Mouse (Mus musculus) MN1 (cell line): Measurements from ENCODE around the gene Gabbr1.
"Not testable (repeated sequence)": the region's sequence is repeated elsewhere in the genome, so short reads cannot be mapped to it uniquely, and the experiment has no call there.

Source experiments
- DNase-seq: peaks from one replicate; pipeline ENCODE4 v3.0.0-alpha.2; 2016; ENCODE audit warnings: low spot score

Gene Gabbr1

GRCm38 (mm10) chr17:37045611-37046311 is at the start of gene Gabbr1:
Gabbr1 (plus strand) TSS chr17:37045966.
- DNase-seq: peak; percentile 89

- peak; percentile 87 for DNase-seq
These were observed 48.6 kb upstream of the Gabbr1 start for GRCm38 (mm10) chr17:36997033-36997735.

GRCm38 (mm10) chr17:36998477-36998876 is 47.3 kb upstream of the Gabbr1 start:
- no peak for DNase-seq

GRCm38 (mm10) chr17:37000863-37001262 is 44.9 kb upstream of the Gabbr1 start, which contains the start of gene Zfp57:
Zfp57 (plus strand) TSS chr17:37001163.
- no peak for DNase-seq

- peak; percentile 80 for DNase-seq
These were observed 43.1 kb upstream of the Gabbr1 start for GRCm38 (mm10) chr17:37002364-37003330.

GRCm38 (mm10) chr17:37003366-37003765 is 42.4 kb upstream of the Gabbr1 start:
- peak; percentile 22 for DNase-seq

GRCm38 (mm10) chr17:37008161-37008560 is 37.6 kb upstream of the Gabbr1 start:
- DNase-seq: no peak

- DNase-seq: no peak
These were observed 36.2 kb upstream of the Gabbr1 start for GRCm38 (mm10) chr17:37009460-37010042.

- DNase-seq: no peak
These were observed 34.0 kb upstream of the Gabbr1 start for GRCm38 (mm10) chr17:37011719-37012118.

- DNase-seq: no peak
These were observed 33.6 kb upstream of the Gabbr1 start for GRCm38 (mm10) chr17:37012141-37012540.

- DNase-seq: no peak
These were observed 29.4 kb upstream of the Gabbr1 start for GRCm38 (mm10) chr17:37016333-37016732.

- no peak for DNase-seq
These were observed 27.4 kb upstream of the Gabbr1 start for GRCm38 (mm10) chr17:37018328-37018727.

- DNase-seq: not testable (repeated sequence)
These were observed 26.5 kb upstream of the Gabbr1 start for GRCm38 (mm10) chr17:37019242-37019641.

GRCm38 (mm10) chr17:37022628-37023576 is 22.9 kb upstream of the Gabbr1 start, which contains the start of gene Mog:
Mog (minus strand) TSS chr17:37023398.
- DNase-seq: no peak

- DNase-seq: no peak
These were observed 19.3 kb upstream of the Gabbr1 start for GRCm38 (mm10) chr17:37026425-37026824.

- no peak for DNase-seq
These were observed 18.3 kb upstream of the Gabbr1 start for GRCm38 (mm10) chr17:37027486-37027885.

- DNase-seq: peak; percentile 35
These were observed 17.6 kb upstream of the Gabbr1 start for GRCm38 (mm10) chr17:37028212-37028611.

- peak; percentile 98 for DNase-seq
These were observed 17.1 kb upstream of the Gabbr1 start for GRCm38 (mm10) chr17:37028683-37029120.

GRCm38 (mm10) chr17:37029162-37029561 is 16.6 kb upstream of the Gabbr1 start:
- no peak for DNase-seq

GRCm38 (mm10) chr17:37039127-37039894 is 6.5 kb upstream of the Gabbr1 start:
- DNase-seq: no peak
